Mouse (Mus musculus): Measurements from ENCODE around the gene Cep83.

DNA sequence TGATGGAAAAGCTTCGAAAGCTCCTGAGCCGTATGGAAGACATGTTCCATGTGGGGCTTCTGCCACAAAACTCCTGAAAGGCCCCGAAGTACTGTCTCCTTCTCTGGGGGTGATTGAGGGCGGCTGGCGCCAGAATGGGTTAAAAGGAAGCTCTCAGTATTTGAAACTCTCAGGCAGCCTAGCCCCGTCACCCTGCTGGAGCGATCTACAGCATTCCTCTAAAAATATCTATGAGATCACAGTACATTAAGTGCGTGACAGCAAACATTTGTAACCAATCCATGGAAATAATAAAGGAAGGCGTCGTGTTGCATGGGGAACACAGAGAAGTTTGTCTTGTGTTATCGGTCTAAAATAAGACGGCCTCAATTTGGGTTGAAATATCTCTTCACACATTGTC is 138.0 kb downstream of the Cep83 start:
- TF ChIP-seq GATA1 (IDR thresholded peaks at IDR 0.05; ENCODE audit: borderline replicate concordance, low read length), result no peak
- no peak for TF ChIP-seq FLI1 (IDR thresholded peaks at IDR 0.05; ENCODE audit: low read length)
